Mouse (Mus musculus) layer of hippocampus, adult 2 months (tissue): ENCODE data around the gene Eno4. TPM values are rescaled to one million over a fixed set of nuclear protein-coding genes. Genes with fewer than 3 reads are reported as not detected.

ENCODE experiments used
- DNase-seq, 2 experiments: peaks; one replicate each; pipeline ENCODE4 v3.0.0; 2022; ENCODE audit warnings: low spot score in 2 of 2
- H3K27ac ChIP-seq: fragments of 200-600 bp; 2 replicates; pipeline ENCODE4 v1.8.1; 2022
- H3K4me3 ChIP-seq: fragments of 200-600 bp; 2 replicates; pipeline ENCODE4 v1.8.1; 2022; ENCODE audit warnings: mild to moderate bottlenecking
- CTCF ChIP-seq: fragments of 200-600 bp; conservative IDR thresholded peaks from 2 replicates; pipeline ENCODE4 v1.8.1; 2022; ENCODE audit warnings: antibody characterized with exemption, mild to moderate bottlenecking, moderate library complexity
- total RNA-seq, 2 experiments: library from RNA; stranded (reverse); gene quantifications; 2 replicates each; pipeline ENCODE4 v1.2.3; 2021

The Eno4 gene
- total RNA-seq, 2 experiments from 2014 or later: 1.5 to 1.9 TPM

GRCm38 (mm10) chr19:58931081-58931800 lies 12.0 kb upstream of the Eno4 start:
- DNase-seq: no peak
- no peak for TF ChIP-seq CTCF

GRCm38 (mm10) chr19:58933062-58933461 lies 10.2 kb upstream of the Eno4 start:
- TF ChIP-seq CTCF: no peak
- no peak for DNase-seq
- no peak overlapping the region for H3K27ac ChIP-seq
- no peak overlapping the region for H3K4me3 ChIP-seq

More at GRCm38 (mm10) chr19:58931081-58931800, 12.0 kb upstream of the Eno4 start:
- 0 out of 2 replicates have a peak overlapping the region, but pooled peaks have one; percentile 3 for H3K27ac ChIP-seq
- H3K4me3 ChIP-seq: no peak overlapping the region

GRCm38 (mm10) chr19:58945959-58946358 lies 2.7 kb downstream of the Eno4 start:
- TF ChIP-seq CTCF: no peak
- no peak for DNase-seq
- H3K4me3 ChIP-seq: no peak overlapping the region
- H3K27ac ChIP-seq: no peak overlapping the region

- Histone ChIP-seq H3K4me3 (no peak overlapping the region), H3K27ac (no peak overlapping the region)
- TF ChIP-seq CTCF: no peak
- DNase-seq: peak in 1 of 2 experiments; percentile 44
Observed at GRCm38 (mm10) chr19:58951521-58951920, 8.3 kb downstream of the Eno4 start.

GRCm38 (mm10) chr19:58952236-58952635 lies 9.0 kb downstream of the Eno4 start:
- H3K4me3 ChIP-seq: no peak overlapping the region
- DNase-seq: no peak
- no peak for TF ChIP-seq CTCF
- no peak overlapping the region for H3K27ac ChIP-seq

- TF ChIP-seq CTCF: no peak
- no peak overlapping the region for H3K4me3 ChIP-seq
- no peak for DNase-seq
- H3K27ac ChIP-seq: no peak overlapping the region
Observed at GRCm38 (mm10) chr19:58954779-58955178, 11.6 kb downstream of the Eno4 start.

GRCm38 (mm10) chr19:58963011-58963410 lies 19.8 kb downstream of the Eno4 start:
- Histone ChIP-seq H3K27ac (no peak overlapping the region), H3K4me3 (no peak overlapping the region)
- no peak for TF ChIP-seq CTCF
- no peak for DNase-seq

- TF ChIP-seq CTCF: no peak
- H3K4me3 ChIP-seq: no peak overlapping the region
- no peak overlapping the region for H3K27ac ChIP-seq
- no peak for DNase-seq
Observed at GRCm38 (mm10) chr19:58968731-58969506, 25.7 kb downstream of the Eno4 start.

GRCm38 (mm10) chr19:58970826-58971225 lies 27.6 kb downstream of the Eno4 start:
- no peak overlapping the region for H3K27ac ChIP-seq

GRCm38 (mm10) chr19:58974126-58974525 lies 30.9 kb downstream of the Eno4 start:
- Histone ChIP-seq H3K4me3 (no peak overlapping the region), H3K27ac (no peak overlapping the region)
- TF ChIP-seq CTCF: no peak
- no peak for DNase-seq

More at GRCm38 (mm10) chr19:58970826-58971225, 27.6 kb downstream of the Eno4 start:
- H3K4me3 ChIP-seq: no peak overlapping the region
- no peak for DNase-seq
- TF ChIP-seq CTCF: no peak

GRCm38 (mm10) chr19:58975216-58975863 lies 32.1 kb downstream of the Eno4 start:
- H3K27ac ChIP-seq: peak overlapping the region; percentile 51; the same call in 1 of the 2 replicates
- no peak for DNase-seq
- H3K4me3 ChIP-seq: no peak overlapping the region
- no peak for TF ChIP-seq CTCF

- Histone ChIP-seq H3K4me3 (no peak overlapping the region), H3K27ac (peak overlapping the region; percentile 76)
- peak; percentile 27 to 56 for DNase-seq
- no peak for TF ChIP-seq CTCF
Observed at GRCm38 (mm10) chr19:58978401-58979171, 35.4 kb downstream of the Eno4 start.
